ENCODE assay signal across 39 mouse cellular contexts in genomic region chr11:54396686-54397085, GRCm38 (mm10). TPM values are rescaled to one million over a fixed set of nuclear protein-coding genes. Genes with fewer than 3 reads are reported as not detected.
"Had no signal": no experiment of that assay in that cellular context is flagged by ENCODE, and none has a peak within 500 bp of the region (broad histone marks: within the 10 kb centered on the region; RNA-seq: fewer than 3 reads in every experiment).

No protein-coding gene starts in this region.

- H3K9me3 ChIP-seq: embryonic facial prominence, embryonic 10.5 days; embryonic facial prominence, embryonic 12.5 days; embryonic facial prominence, embryonic 13.5 days; embryonic facial prominence, embryonic 15.5 days; forebrain, embryonic 10.5 days; forebrain, embryonic 12.5 days; forebrain, embryonic 13.5 days; forebrain, embryonic 15.5 days had no signal

- DNase-seq: cerebellum, adult 9-10 months; cerebellum, adult 9-11 months; cerebellum, postnatal 10 days; cerebellum, postnatal 14 days; cerebellum, postnatal 25 days; cerebellum, postnatal 36 days; embryo, embryonic 11 days; forebrain, postnatal 0 days; gastrocnemius, adult 2 months; gastrocnemius, postnatal 10 days; gastrocnemius, postnatal 14 days; gastrocnemius, postnatal 25 days; gastrocnemius, postnatal 36 days; heart, adult 11 months; heart, adult 18-20 months; heart, adult 2 months had no signal

- H3K36me3 ChIP-seq: embryonic facial prominence, embryonic 10.5 days; embryonic facial prominence, embryonic 12.5 days; embryonic facial prominence, embryonic 13.5 days; embryonic facial prominence, embryonic 15.5 days; forebrain, embryonic 10.5 days; forebrain, embryonic 12.5 days; forebrain, embryonic 15.5 days had no signal

- H3K9ac ChIP-seq: embryonic facial prominence, embryonic 12.5 days; embryonic facial prominence, embryonic 13.5 days; embryonic facial prominence, embryonic 15.5 days; forebrain, embryonic 12.5 days; forebrain, embryonic 13.5 days; forebrain, embryonic 15.5 days; forebrain, postnatal 0 days had no signal

- H3K4me1 ChIP-seq: embryonic facial prominence, embryonic 10.5 days; embryonic facial prominence, embryonic 12.5 days; embryonic facial prominence, embryonic 13.5 days; embryonic facial prominence, embryonic 15.5 days; forebrain, embryonic 10.5 days; forebrain, embryonic 12.5 days; forebrain, embryonic 13.5 days; forebrain, embryonic 15.5 days had no signal

- H3K27ac ChIP-seq: embryonic facial prominence, embryonic 10.5 days; embryonic facial prominence, embryonic 12.5 days; embryonic facial prominence, embryonic 13.5 days; embryonic facial prominence, embryonic 15.5 days; forebrain, embryonic 10.5 days; forebrain, embryonic 12.5 days; forebrain, embryonic 13.5 days; forebrain, embryonic 15.5 days; gastrocnemius, adult 2 months; heart, adult 2 months had no signal

- H3K27me3 ChIP-seq: embryonic facial prominence, embryonic 12.5 days; embryonic facial prominence, embryonic 13.5 days; embryonic facial prominence, embryonic 15.5 days; forebrain, embryonic 12.5 days; forebrain, embryonic 13.5 days; forebrain, embryonic 15.5 days had no signal

- H3K4me3 ChIP-seq: embryonic facial prominence, embryonic 10.5 days; embryonic facial prominence, embryonic 12.5 days; embryonic facial prominence, embryonic 13.5 days; embryonic facial prominence, embryonic 15.5 days; erythroblast, embryonic 14.5 days; forebrain, embryonic 10.5 days; forebrain, embryonic 12.5 days; forebrain, embryonic 13.5 days; forebrain, embryonic 15.5 days; gastrocnemius, adult 2 months; heart, adult 2 months had no signal

RNA-seq across cellular contexts. Expression of gene Meikin, which starts 26.2 kb away (rescaled TPM):
- total RNA-seq: common myeloid progenitor, adult 5-6 weeks; forebrain, postnatal 0 days; gastrocnemius, adult 18-20 months; gastrocnemius, adult 2 months; gastrocnemius, adult 8-10 months; gastrocnemius, postnatal 10 days; gastrocnemius, postnatal 14 days; gastrocnemius, postnatal 25 days; gastrocnemius, postnatal 36 days; gastrocnemius, postnatal 4 days; granulocyte monocyte progenitor cell, adult 5-6 weeks; heart, adult 18-20 months; heart, adult 2 months; heart, adult 8-10 months had no signal
- polyA plus RNA-seq: cortical plate, adult 2 months; embryonic facial prominence, embryonic 10.5 days; embryonic facial prominence, embryonic 11.5 days; embryonic facial prominence, embryonic 12.5 days; embryonic facial prominence, embryonic 13.5 days; embryonic facial prominence, embryonic 14.5 days; embryonic facial prominence, embryonic 15.5 days; erythroblast, embryonic 14.5 days; forebrain, embryonic 10.5 days; forebrain, embryonic 11.5 days; forebrain, embryonic 12.5 days; forebrain, embryonic 13.5 days; forebrain, embryonic 14.5 days; forebrain, embryonic 15.5 days; forebrain, embryonic 16.5 days; forebrain, postnatal 0 days; frontal cortex, adult 2 months; gonadal fat pad, adult 2 months; heart, adult 2 months had no signal
